Mouse (Mus musculus) stomach, postnatal 0 days (tissue): ENCODE results near the gene Limk1.

Source experiments
- CTCF ChIP-seq: IDR thresholded peaks from 2 replicates; pipeline ENCODE4 v1.5.1; 2016; ENCODE audit warnings: antibody characterized with exemption, low read depth, mild to moderate bottlenecking, moderate library complexity
- EP300 ChIP-seq: optimal IDR thresholded peaks from 2 replicates; pipeline ENCODE3; 2016; ENCODE audit warnings: antibody characterized with exemption

DNA sequence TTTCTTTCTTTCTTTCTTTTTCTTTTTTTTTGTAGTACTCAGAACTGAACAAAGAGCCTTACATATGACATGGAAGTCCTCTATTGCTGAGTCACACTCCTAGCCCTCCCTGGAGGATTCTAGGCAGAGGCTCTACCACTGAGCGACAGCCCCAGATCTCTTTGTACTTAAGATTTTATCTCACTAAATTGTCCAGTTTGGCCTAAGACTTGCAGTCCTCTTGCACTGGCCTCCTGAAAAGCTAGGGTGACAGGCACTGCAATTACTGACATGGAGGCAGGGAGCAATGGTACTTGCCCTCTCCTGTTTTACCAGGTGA lies 16.2 kb downstream of the Limk1 start:
- no peak for TF ChIP-seq CTCF
- no peak for TF ChIP-seq EP300
